Mouse (Mus musculus): ENCODE data around the gene Ppp1r15a.
"Not testable (repeated sequence)": the region's sequence is repeated elsewhere in the genome, so short reads cannot be mapped to it uniquely, and the experiment has no call there.

Ppp1r15a gene

GRCm38 (mm10) chr7:45484985-45485384 lies 41.1 kb downstream of the Ppp1r15a start:
- not testable (repeated sequence) for DNase-seq (ENCODE audit: low spot score)

DNA sequence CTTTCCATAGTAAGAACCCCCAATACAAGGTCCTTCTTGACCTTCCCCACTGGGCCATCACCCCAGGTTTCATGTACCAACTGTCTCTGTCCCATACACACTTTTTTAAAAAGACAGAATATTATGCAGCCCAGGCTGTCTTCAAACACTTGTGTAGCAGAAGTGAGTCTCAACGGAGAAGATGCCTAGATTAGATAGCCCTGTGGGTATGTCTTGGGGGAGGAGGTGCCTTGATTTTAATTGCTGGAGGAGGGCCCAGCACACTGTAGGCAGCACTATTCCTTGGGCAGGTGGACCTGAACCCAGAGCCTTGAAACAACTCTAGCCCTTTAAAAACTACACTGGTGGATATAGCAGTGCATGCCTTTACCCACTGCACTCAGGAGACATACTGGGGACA lies 43.9 kb downstream of the Ppp1r15a start:
- DNase-seq (ENCODE audit: low spot score), result no peak

DNA sequence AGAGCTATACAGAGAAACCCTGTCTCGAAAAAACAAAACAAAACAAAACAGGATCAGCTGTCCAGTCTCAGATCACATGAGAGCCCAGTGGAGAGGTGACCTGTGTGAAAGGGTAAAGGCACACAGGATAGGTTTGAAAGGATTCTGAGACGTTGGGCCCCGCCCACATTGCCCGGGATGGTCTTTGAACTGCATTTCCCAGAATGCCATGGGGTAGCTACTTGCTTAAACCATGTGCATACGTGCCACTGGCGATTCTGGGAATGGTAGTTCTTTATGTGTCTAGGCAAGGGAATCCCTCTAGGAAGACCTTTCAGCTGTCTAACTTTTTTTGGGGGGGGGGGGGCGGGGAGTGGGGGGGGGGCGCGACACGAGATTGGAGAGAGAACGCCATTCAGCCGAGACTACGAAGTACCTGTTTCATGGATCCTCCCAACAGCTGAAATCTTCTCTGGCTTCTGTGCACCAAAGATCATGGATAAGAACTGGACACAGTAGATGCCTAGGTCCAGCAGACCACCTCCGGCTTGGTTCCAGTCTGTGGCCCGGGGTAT lies 44.6 kb downstream of the Ppp1r15a start, which contains the start of gene Tulp2:
Gene Tulp2, plus strand, starts transcription at position 504 of the 554 bp plus-strand sequence.
- peak; percentile 70 for DNase-seq (ENCODE audit: low spot score)

DNA sequence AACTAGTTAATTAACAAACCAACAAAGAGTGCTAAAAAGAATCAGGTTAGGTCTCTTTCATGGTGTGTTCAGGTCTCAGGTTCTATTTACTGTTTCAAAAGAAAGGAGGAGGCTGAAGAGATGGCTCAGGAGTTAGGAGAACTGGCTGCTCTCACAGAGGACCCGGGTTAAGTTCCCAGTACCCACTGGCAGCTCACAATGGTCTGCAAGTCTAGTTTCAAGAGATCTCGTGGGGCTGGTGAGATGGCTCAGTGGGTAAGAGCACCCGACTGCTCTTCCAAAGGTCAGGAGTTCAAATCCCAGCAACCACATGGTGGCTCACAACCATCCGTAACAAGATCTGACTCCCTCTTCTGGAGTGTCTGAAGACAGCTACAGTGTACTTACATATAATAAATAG lies 45.8 kb downstream of the Ppp1r15a start:
- DNase-seq (ENCODE audit: low spot score), result not testable (repeated sequence)

DNA sequence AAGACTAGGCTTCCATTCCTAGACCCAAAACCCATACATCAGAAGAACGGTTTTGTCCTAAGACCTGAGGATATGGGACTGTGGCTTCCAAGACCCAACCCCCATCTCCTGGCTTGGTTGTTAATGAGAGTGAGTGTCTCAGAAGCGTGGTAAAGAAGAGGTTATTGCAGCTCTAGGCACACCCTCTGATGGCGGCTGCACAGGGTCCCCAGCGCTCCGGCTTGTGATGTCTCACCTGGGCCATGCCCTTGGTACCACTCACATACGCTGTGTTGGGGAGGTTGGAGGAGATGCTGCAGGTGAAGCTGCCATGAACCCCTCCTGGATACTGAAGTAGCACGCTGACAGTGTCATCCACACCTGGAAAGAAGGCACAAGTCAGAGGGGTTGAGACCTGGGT lies 47.3 kb downstream of the Ppp1r15a start:
- no peak for DNase-seq (ENCODE audit: low spot score)

DNA sequence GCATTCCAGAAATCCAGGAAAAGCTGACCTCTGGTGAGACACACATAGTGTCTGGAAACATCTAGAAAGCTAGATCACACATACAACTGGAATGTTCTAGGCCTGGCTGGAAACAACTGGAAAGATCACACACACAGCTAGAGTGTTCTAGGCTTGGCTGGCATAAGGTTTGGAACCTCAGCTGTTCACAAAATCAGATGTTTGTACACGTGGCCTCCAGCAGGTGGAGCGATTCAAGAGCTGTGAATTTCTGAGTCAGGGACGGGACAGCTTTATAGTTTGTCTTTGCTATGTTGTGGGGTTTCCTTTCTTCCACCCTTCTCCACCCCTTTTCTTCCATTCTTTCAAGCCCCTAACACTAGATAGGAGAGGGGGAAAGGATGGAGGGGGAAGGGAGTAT lies 49.1 kb downstream of the Ppp1r15a start:
- no peak for DNase-seq (ENCODE audit: low spot score)

DNA sequence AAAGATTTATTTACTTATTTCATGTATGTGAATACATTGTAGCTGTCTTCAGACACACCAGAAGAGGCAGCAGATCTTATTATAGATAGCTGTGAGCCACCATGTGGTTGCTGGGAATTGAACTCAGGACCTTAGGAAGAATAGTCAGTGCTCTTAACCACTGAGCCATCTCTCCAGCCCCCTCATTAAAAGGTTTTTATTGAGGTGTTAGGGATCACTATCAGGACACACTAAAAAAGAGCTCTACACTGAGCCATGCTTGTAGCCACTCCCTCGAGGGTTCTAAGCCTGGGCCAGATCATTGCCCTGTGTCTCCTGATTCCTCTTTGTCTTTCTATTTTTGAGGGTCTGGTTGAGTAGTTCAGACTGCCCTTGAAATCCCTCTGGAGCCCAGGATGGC lies 49.6 kb downstream of the Ppp1r15a start:
- DNase-seq (ENCODE audit: low spot score), result no peak

DNA sequence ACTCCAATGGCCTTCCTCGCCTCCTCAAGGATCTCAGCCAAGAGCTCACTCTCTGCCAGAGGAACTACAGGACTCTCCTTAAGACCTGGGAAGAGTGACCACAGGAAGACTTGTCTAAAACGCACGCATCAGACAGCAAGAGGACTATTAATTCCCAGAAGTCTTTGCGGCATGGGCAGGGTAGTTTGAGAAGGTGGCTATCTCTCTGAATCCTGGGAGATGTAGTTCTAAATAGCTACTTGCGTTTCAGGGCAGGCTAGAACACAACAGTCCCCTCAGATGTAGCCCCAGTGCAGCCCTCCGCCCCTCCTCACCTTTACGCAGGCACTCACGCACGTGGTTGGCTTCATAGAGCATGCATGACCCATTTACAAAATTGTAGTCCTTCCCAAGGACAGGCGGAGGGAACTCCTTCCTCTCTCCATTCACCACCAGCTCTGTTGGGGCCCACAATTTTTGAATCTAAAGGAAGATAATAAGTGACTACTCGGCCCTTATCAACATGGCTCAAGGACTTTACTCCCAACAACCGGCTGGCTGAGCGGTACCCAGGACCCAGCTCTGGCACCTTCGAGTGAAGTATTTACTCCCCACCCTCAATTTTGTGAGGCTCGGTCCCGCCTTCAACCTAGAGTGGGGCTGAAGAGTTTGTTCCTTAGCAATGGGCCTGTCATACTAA lies 50.6 kb downstream of the Ppp1r15a start:
- DNase-seq (ENCODE audit: low spot score), result no peak
